Mouse (Mus musculus): Measurements from ENCODE around the gene Rnf215. TPM values are rescaled to one million over a fixed set of nuclear protein-coding genes. Genes with fewer than 3 reads are reported as not detected.

The Rnf215 gene
- polyA plus RNA-seq (2014; fragmentation: Nextera tagmentation; extraction: Ambion mirVana): 44.3 and 45.5 TPM in 2 replicates

DNA sequence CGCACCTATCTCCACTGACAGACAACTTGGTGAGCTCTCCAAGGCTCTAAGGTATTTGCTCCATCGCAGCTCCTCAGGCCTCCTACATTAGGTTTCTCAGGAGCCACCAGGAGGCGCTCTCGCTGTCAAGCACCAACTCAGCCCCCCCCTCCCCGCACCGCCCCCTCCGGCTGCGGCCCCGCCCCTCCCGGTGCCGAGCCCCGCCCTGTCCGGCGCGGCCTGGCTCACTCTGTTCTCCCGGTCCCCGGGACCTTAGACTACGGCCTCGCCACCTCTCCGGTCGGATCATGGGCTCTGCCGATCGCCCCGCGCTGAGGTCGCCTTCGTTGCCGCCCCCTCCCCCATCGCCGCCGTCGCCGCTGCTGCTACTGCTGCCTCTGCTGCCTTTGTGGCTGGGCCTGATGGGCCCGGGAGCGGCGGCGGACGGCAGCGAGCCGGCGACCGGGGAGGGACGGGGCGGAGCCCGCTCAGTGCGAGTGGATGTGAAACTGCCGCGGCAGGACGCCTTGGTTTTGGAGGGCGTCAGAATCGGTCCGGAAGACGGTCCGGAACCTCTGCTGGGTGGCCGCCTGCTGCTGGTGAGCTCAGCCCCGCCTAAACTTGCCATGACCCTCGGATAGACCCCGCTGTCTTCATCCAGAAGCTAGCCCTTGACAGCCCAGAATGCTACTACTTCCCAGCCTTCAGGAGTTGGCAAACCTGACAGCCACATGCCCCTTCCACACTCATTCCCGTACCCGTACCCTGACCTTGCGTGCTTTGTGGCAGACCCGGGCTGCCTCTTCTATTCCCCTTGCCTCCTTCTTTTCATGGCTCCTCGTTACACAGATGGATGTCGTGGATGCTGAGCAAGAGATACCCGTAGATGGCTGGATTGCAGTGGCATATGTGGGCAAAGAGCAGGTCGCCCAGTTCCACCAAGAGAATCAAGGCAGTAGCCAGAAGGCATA, at the start of gene Rnf215:
Gene Rnf215, plus strand, starts transcription at position 217 of the 950 bp plus-strand sequence.
- Histone ChIP-seq H3K36me3 (ENCODE audit: control insufficient read depth, insufficient read depth, low read length) (peaks cover 26% of the 10 kb centered on the region), H3K4me3 (ENCODE audit: low read depth, low read length) (peak within 1 kb of the TSS; percentile 85), H3K9ac (ENCODE audit: low read length) (peak within 1 kb of the TSS; percentile 97), H3K9me3 (replicated peaks; ENCODE audit: control insufficient read depth, low read length) (no peaks in the 10 kb centered on the region), H3K4me2 (ENCODE audit: low read length) (peak within 1 kb of the TSS; percentile 65), H3K4me1 (ENCODE audit: control insufficient read depth, insufficient read depth, low read length) (peaks cover 11% of the 10 kb centered on the region; the same call in 1 of the 2 replicates), H3K27me3 (replicated peaks; ENCODE audit: control insufficient read depth, insufficient read depth, low read length) (no peaks in the 10 kb centered on the region), H3K27ac (ENCODE audit: low read depth, low read length) (peak within 1 kb of the TSS; percentile 75)
- ATAC-seq: peak; percentile 94
- DNase-seq (ENCODE audit: low spot score): peak; percentile 95
- 2% methylated on average over 63 of the region's 66 CpGs for WGBS

DNA sequence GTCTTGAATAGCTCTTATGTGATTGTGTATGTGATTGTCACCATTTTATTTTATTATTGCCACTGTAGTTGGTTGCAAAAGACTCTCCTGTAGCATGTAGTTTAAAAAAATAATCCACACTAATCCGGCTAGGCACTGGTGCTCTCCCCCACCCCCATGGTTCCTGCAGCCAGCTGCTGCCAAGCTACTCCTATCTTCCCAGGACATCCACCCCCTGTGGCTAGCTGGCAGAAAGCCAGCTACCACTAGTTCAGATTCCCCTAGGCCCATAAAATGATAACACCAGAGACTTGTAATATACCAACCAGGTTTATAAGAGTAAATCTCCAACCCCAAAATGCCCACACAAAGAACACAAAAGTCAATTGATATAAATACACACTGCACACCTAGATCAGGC, 48.8 kb upstream of the Rnf215 start:
- DNase-seq (ENCODE audit: low spot score): no peak
- no peaks in the 10 kb centered on the region for H3K36me3 ChIP-seq (ENCODE audit: control insufficient read depth, insufficient read depth, low read length)
- ATAC-seq: no peak
- 62% methylated on average over 1 of the region's 1 CpGs for WGBS
- no peak overlapping the region for H3K9ac ChIP-seq (ENCODE audit: low read length)
- H3K27ac ChIP-seq (ENCODE audit: low read depth, low read length): no peak overlapping the region
- no peak overlapping the region for H3K4me2 ChIP-seq (ENCODE audit: low read length)
- H3K9me3 ChIP-seq (replicated peaks; ENCODE audit: control insufficient read depth, low read length): no peaks in the 10 kb centered on the region
- no peaks in the 10 kb centered on the region for H3K4me1 ChIP-seq (ENCODE audit: control insufficient read depth, insufficient read depth, low read length)
- H3K4me3 ChIP-seq (ENCODE audit: low read depth, low read length): no peak overlapping the region
- H3K27me3 ChIP-seq (replicated peaks; ENCODE audit: control insufficient read depth, insufficient read depth, low read length): no peaks in the 10 kb centered on the region

DNA sequence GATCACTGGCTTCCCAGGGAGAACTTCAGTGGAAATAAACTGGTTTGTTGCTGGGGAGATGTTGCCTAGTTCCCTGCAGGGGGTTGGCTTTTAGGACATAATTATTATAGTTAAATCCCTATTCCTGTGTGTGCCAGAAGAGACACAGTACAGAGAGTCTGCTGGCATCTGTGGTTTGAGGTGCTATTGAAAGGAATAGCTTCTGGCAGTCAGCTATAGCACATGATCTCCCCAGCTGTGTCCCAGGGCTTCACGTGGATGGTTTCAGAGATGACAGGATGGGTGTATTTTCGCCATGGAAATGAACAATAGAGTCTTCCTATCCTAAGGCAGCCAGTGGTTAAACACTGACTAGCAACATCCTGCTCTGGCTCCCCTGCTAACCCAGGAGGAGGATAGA, 47.7 kb upstream of the Rnf215 start:
- ATAC-seq (no peak), DNase-seq (ENCODE audit: low spot score) (no peak)
- no peaks in the 10 kb centered on the region for H3K27me3 ChIP-seq (replicated peaks; ENCODE audit: control insufficient read depth, insufficient read depth, low read length)
- H3K9me3 ChIP-seq (replicated peaks; ENCODE audit: control insufficient read depth, low read length): no peaks in the 10 kb centered on the region
- no peak overlapping the region for H3K4me3 ChIP-seq (ENCODE audit: low read depth, low read length)
- 0 out of 2 replicates have a peak, but pooled peaks cover 3% of the 10 kb centered on the region for H3K36me3 ChIP-seq (ENCODE audit: control insufficient read depth, insufficient read depth, low read length)
- 52% methylated on average over 2 of the region's 2 CpGs for WGBS
- H3K4me2 ChIP-seq (ENCODE audit: low read length): no peak overlapping the region
- no peak overlapping the region for H3K9ac ChIP-seq (ENCODE audit: low read length)
- no peak overlapping the region for H3K27ac ChIP-seq (ENCODE audit: low read depth, low read length)
- H3K4me1 ChIP-seq (ENCODE audit: control insufficient read depth, insufficient read depth, low read length): no peaks in the 10 kb centered on the region

DNA sequence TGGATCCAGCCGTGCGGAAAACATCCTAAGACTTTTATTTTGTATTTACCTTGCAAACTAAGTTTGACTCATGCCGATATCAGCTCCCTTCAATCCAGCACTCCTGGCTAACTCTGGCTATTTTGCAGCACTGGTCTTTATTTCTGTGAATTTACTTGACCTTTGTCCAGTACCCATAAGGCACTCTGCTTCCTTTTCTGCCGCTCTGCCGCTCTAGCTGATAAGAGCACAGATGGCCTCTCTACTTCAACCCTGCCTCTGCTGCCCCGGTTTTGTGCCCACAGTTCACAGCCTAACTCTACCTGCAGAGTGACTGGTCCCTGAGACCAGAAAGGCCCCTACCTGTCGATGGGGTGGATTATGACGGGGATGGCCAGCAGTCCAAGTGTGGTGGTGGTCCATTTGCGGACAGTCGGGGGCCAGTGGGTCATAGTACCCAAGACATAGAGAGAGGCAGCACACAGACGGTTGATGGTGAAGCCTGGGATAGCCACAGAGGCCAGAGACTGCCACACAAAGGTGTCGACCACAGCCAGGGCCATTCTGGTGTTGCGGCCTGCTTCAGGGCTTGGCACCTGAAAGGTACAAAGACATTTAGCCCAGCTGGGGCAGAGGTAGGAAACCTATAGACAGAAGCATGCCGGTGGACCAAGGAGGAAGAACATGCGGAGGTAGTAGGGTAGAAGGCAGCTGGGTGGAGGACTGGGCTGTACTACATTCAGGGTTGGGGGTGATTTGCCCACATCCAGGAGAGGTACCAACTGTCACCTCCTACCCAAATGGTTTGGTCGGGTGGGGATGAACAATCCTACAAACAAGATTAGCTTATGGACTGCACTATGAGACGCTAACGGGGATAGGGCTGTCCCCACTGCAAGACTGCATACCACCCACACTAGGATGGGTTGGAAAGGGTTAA, 41.3 kb upstream of the Rnf215 start:
- H3K4me3 ChIP-seq (ENCODE audit: low read depth, low read length): no peak overlapping the region
- H3K27me3 ChIP-seq (replicated peaks; ENCODE audit: control insufficient read depth, insufficient read depth, low read length): no peaks in the 10 kb centered on the region
- no peaks in the 10 kb centered on the region for H3K9me3 ChIP-seq (replicated peaks; ENCODE audit: control insufficient read depth, low read length)
- DNase-seq (ENCODE audit: low spot score) (no peak), ATAC-seq (no peak)
- no peak overlapping the region for H3K27ac ChIP-seq (ENCODE audit: low read depth, low read length)
- H3K4me1 ChIP-seq (ENCODE audit: control insufficient read depth, insufficient read depth, low read length): peaks cover 17% of the 10 kb centered on the region
- no peak overlapping the region for H3K9ac ChIP-seq (ENCODE audit: low read length)
- H3K4me2 ChIP-seq (ENCODE audit: low read length): no peak overlapping the region
- 0 out of 2 replicates have a peak, but pooled peaks cover 3% of the 10 kb centered on the region for H3K36me3 ChIP-seq (ENCODE audit: control insufficient read depth, insufficient read depth, low read length)
- 87% methylated on average over 18 of the region's 18 CpGs for WGBS

DNA sequence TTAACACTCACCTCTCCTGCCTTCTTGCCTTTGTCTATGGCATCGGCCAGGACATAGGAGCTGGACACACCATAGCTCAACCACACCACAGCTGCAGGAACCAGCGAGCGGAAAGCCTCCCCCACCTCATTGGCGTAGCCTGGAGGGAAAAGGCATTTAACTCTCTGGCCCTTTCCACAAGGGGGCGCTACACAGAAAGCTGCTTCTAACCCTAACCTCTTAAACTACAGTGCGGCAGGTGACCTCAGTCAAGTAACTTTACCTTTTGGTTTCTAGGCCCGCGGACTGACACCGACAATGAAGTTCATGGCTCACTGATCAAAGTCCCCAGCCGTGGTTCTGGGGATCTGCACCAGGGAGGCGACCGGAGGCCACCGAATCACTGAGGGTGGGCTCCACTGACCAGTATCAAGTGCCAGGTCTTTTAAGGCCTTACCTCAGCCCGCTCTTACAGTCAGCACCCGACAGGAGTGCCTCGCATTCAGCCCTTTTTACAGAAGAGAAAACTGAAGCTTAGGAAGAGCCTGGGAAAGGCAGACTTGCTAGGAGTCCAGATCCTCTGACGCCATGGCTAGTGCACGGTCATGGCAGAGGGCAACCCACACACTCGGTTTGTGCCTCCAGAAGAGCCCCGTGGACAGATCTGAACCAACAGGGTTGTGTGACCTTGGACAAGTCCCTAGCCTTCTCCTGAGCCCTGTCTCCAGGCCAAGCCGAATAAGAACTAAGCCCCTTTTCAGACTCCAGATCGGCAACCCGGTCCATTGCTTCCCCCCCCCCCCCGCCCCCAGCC, 40.4 kb upstream of the Rnf215 start:
- peak; percentile 47 for DNase-seq (ENCODE audit: low spot score)
- 5% methylated on average over 24 of the region's 24 CpGs for WGBS
- peak overlapping the region; percentile 47 for H3K4me3 ChIP-seq (ENCODE audit: low read depth, low read length)
- peak overlapping the region; percentile 48; the same call in 1 of the 2 replicates for H3K27ac ChIP-seq (ENCODE audit: low read depth, low read length)
- H3K4me1 ChIP-seq (ENCODE audit: control insufficient read depth, insufficient read depth, low read length): peaks cover 17% of the 10 kb centered on the region
- H3K4me2 ChIP-seq (ENCODE audit: low read length): peak overlapping the region; percentile 83
- ATAC-seq: no peak
- H3K27me3 ChIP-seq (replicated peaks; ENCODE audit: control insufficient read depth, insufficient read depth, low read length): no peaks in the 10 kb centered on the region
- no peaks in the 10 kb centered on the region for H3K9me3 ChIP-seq (replicated peaks; ENCODE audit: control insufficient read depth, low read length)
- H3K36me3 ChIP-seq (ENCODE audit: control insufficient read depth, insufficient read depth, low read length): 0 out of 2 replicates have a peak, but pooled peaks cover 3% of the 10 kb centered on the region
- peak overlapping the region; percentile 62 for H3K9ac ChIP-seq (ENCODE audit: low read length)

DNA sequence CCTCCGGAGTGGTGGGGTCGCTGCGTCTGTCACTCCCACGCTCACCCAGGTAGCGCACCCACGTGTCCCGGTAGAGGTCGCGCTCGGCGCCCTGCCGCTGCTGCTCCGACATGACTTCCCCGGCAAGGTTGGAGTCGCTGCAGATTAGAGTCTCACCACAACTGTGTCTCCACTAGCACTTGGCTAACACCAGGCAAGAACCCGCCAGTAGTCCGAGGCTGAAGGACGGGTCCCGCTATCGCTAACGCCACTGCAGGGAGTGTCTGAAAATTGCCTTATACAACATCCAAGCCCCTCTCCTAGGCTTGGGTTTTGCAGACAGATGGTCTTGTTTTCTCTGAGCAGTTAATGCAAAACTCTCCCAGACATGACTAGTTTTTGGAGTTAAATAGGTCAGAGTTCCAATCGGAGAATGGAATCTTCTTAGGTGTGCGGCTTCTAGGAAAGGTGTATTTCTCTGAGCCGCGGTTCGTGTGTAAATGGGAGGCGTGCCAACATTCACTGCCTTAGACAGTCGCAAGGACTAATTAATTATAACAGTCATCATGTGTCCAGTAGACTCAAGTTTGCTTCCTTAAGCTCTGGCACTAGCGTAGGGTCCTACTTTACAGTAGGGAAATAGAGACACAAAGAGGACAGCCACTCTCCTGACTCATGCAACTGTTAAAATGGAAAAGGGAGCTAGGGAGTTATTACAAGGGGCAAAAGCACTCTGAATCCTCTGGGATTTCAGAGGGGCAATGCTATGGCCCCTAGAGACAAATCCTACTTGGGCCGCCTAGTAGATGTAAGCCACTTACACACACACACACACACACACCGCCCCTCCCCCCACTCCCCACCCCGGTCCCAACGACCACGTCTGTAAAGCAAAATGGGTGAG, 39.6 kb upstream of the Rnf215 start, which contains the start of gene Mtfp1:
Gene Mtfp1, minus strand, starts transcription at position 275 of the 883 bp plus-strand sequence.
- Histone ChIP-seq H3K4me3 (ENCODE audit: low read depth, low read length) (peak within 1 kb of the TSS; percentile 47), H3K4me1 (ENCODE audit: control insufficient read depth, insufficient read depth, low read length) (peaks cover 17% of the 10 kb centered on the region), H3K36me3 (ENCODE audit: control insufficient read depth, insufficient read depth, low read length) (0 out of 2 replicates have a peak, but pooled peaks cover 3% of the 10 kb centered on the region), H3K4me2 (ENCODE audit: low read length) (peak within 1 kb of the TSS; percentile 83), H3K9me3 (replicated peaks; ENCODE audit: control insufficient read depth, low read length) (no peaks in the 10 kb centered on the region), H3K27me3 (replicated peaks; ENCODE audit: control insufficient read depth, insufficient read depth, low read length) (no peaks in the 10 kb centered on the region), H3K27ac (ENCODE audit: low read depth, low read length) (peak within 1 kb of the TSS; percentile 70), H3K9ac (ENCODE audit: low read length) (peak within 1 kb of the TSS; percentile 62)
- DNase-seq (ENCODE audit: low spot score) (peak; percentile 76), ATAC-seq (no peak)
- WGBS: 6% methylated on average over 34 of the region's 34 CpGs

DNA sequence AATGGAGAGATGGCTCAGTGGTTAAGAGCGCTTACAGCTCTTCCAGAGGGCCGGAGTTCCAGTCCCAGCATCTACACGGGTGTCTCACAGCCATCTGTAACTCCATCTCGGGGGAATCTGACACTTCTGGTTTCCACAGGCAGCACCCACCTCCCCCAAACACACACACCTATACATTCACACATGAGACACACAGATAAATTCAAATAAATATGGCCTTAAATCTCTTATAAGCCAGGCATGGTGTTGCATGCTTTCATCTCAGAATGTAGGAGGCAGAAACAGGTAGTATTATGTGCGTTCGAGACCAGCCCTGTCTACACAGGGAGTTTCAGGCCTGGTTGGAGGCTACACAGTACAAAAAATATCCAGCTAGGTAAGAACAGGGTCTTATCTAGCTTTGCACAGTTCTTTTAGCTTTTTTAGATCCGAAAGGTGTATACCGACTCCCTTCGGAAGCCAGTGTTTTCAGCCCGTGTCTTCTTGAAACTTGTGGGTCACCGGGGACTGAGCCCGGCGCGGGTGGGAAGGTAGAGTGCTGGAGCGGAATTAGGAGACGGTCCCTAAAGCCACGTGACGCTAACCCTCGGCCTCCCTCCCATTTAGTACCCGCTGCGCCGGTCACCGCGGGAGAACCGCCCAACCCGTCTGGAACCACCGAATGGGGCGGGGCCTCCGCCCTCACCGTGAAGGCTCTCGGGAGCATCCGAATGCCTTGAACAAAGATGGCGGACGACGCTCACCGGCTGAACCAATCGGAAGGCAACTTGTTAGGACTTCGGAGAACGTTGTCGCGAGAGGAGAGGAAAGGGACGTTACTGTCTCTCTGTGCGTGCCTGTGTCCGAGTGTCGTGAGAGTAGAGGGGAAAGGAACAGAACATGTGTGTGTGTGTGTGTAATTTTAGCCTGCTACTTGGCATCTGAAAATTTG, 38.7 kb upstream of the Rnf215 start:
- peak; percentile 95 for ATAC-seq
- H3K9ac ChIP-seq (ENCODE audit: low read length): peak overlapping the region; percentile 86
- H3K4me1 ChIP-seq (ENCODE audit: control insufficient read depth, insufficient read depth, low read length): peaks cover 17% of the 10 kb centered on the region
- peak overlapping the region; percentile 87 for H3K27ac ChIP-seq (ENCODE audit: low read depth, low read length)
- WGBS: 3% methylated on average over 45 of the region's 45 CpGs
- peak overlapping the region; percentile 47 for H3K4me3 ChIP-seq (ENCODE audit: low read depth, low read length)
- no peaks in the 10 kb centered on the region for H3K27me3 ChIP-seq (replicated peaks; ENCODE audit: control insufficient read depth, insufficient read depth, low read length)
- no peaks in the 10 kb centered on the region for H3K9me3 ChIP-seq (replicated peaks; ENCODE audit: control insufficient read depth, low read length)
- H3K36me3 ChIP-seq (ENCODE audit: control insufficient read depth, insufficient read depth, low read length): 0 out of 2 replicates have a peak, but pooled peaks cover 3% of the 10 kb centered on the region
- H3K4me2 ChIP-seq (ENCODE audit: low read length): peak overlapping the region; percentile 83
- DNase-seq (ENCODE audit: low spot score): peak; percentile 99
